Mouse (Mus musculus) limb, embryonic 13.5 days (tissue): ENCODE measurements around the gene Ecsit. TPM values are rescaled to one million over a fixed set of nuclear protein-coding genes. Genes with fewer than 3 reads are reported as not detected.
A peak's percentile ranks its signal among the peaks of the same experiment; 100 is the strongest.
"Not testable (repeated sequence)": the region's sequence is repeated elsewhere in the genome, so short reads cannot be mapped to it uniquely, and the experiment has no call there.

Experiments
- ATAC-seq: fragments of 200-750 bp; cut with Nextera tagmentation; 2 replicates; pipeline ENCODE4 v1.8.0; 2017; ENCODE audit warnings: low read depth, moderate number of reproducible peaks, moderate TSS enrichment; ENCODE audit not compliant: low FRiP score
- H3K27ac ChIP-seq: fragments of 300-500 bp; sonication (generic); 2 replicates; pipeline ENCODE4 v1.5.1; 2015; ENCODE audit warnings: inconsistent platforms, mild to moderate bottlenecking, moderate library complexity
- H3K27me3 ChIP-seq: fragments of 300-500 bp; sonication (generic); 2 replicates; pipeline ENCODE4 v1.6.1; 2015; ENCODE audit warnings: mild to moderate bottlenecking, inconsistent platforms
- H3K36me3 ChIP-seq: fragments of 300-500 bp; sonication (generic); 2 replicates; pipeline ENCODE4 v1.6.1; 2015; ENCODE audit warnings: inconsistent platforms, mild to moderate bottlenecking, moderate library complexity
- H3K4me1 ChIP-seq: fragments of 300-500 bp; sonication (generic); 2 replicates; pipeline ENCODE4 v1.6.1; 2015; ENCODE audit warnings: inconsistent platforms
- H3K4me2 ChIP-seq: fragments of 300-500 bp; sonication (generic); replicated peaks from 2 replicates; pipeline ENCODE4 v1.6.1; 2015; ENCODE audit warnings: inconsistent platforms, mild to moderate bottlenecking, moderate library complexity
- H3K4me3 ChIP-seq: fragments of 300-500 bp; sonication (generic); 2 replicates; pipeline ENCODE4 v1.5.1; 2015; ENCODE audit warnings: moderate library complexity, mild to moderate bottlenecking, inconsistent platforms
- H3K9ac ChIP-seq: fragments of 300-500 bp; sonication (generic); 2 replicates; pipeline ENCODE4 v1.6.1; 2015; ENCODE audit warnings: mild to moderate bottlenecking, inconsistent platforms
- H3K9me3 ChIP-seq: fragments of 300-500 bp; sonication (generic); 2 replicates; pipeline ENCODE4 v1.6.1; 2016; ENCODE audit warnings: inconsistent platforms
- WGBS: fragments of 180-500 bp; shearing (Covaris S2); methylation state at CpG from one replicate; pipeline ENCODE4 v1.1.7; 2015; 5-methylcytosine and 5-hydroxymethylcytosine counted together
- polyA plus RNA-seq: library from polyadenylated mRNA; unstranded; fragments of >200 nt; fragmentation: Nextera tagmentation; extraction: Ambion mirVana; gene quantifications from 2 replicates; pipeline ENCODE4 v1.2.1, GENCODE M21; 2015

Gene Ecsit
- polyA plus RNA-seq, 1 experiment from 2014 or later: 36.8 TPM

DNA sequence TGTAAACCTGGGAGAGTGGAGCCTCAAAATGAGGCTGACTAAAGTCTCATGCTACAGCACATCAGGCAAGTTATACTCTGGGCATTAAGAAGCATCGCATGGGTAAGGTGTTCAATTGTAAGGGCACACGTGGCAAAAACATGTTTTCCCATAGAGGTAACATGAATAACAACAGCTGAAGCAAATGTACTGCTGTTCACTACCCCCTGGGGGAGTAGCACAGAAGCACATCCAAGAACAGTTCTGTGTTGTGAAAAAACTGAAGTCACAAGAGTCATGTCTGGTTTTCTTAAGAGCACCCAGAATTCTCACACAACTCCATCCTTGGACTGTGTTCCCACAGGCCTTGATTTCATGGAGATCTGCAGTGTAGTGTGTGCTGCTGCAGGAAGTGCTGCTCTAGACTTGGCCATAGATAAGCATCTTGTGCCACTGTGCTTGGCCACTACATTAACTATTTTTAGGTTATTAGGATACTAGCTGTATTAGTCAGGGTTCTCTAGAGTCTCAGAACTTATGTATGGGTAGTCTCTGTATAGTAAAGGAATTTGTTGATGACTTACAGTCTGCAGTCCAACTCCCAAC is 1.9 kb upstream of the Ecsit start:
- 84% methylated on average over 2 of the region's 2 CpGs for WGBS
- 0 out of 2 replicates have a peak, but pooled peaks cover 7% of the 10 kb centered on the region for H3K36me3 ChIP-seq

DNA sequence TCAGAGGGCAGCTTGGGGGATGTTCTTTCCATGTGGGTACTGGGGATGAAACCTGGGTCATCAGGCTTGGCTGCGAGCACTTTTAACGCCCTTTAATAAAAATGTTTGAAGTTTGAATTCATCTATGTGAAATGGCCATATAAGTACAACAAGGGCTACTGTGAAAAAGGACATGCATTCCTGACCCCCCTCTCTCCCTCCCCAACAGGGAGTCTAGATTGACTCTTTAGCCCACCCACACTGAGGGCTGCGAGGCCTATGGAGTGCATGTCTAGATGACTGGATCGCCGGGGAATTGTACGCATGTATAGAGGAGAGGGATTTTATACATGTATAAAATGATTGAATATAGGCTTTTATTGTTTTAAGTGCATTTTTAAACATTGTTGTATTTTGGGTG is 774 bp upstream of the Ecsit start:
- peak overlapping the region; percentile 35; the same call in 1 of the 2 replicates for H3K27ac ChIP-seq
- peak overlapping the region; percentile 77 for H3K9ac ChIP-seq
- 79% methylated on average over 6 of the region's 6 CpGs for whole genome bisulfite sequencing
- no peak for ATAC-seq
- no peaks in the 10 kb centered on the region for H3K9me3 ChIP-seq
- H3K4me1 ChIP-seq: peaks cover 12% of the 10 kb centered on the region
- H3K4me3 ChIP-seq: peak overlapping the region; percentile 69
- no peaks in the 10 kb centered on the region for H3K27me3 ChIP-seq
- 0 out of 2 replicates have a peak, but pooled peaks cover 7% of the 10 kb centered on the region for H3K36me3 ChIP-seq
- H3K4me2 ChIP-seq: peak overlapping the region; percentile 85

More for the DNA sequence above, 1.9 kb upstream of the Ecsit start:
- Histone ChIP-seq H3K9me3 (no peaks in the 10 kb centered on the region), H3K4me2 (no peak overlapping the region), H3K9ac (no peak overlapping the region), H3K4me3 (no peak overlapping the region), H3K4me1 (peaks cover 12% of the 10 kb centered on the region), H3K27me3 (no peaks in the 10 kb centered on the region), H3K27ac (no peak overlapping the region)
- ATAC-seq: no peak

DNA sequence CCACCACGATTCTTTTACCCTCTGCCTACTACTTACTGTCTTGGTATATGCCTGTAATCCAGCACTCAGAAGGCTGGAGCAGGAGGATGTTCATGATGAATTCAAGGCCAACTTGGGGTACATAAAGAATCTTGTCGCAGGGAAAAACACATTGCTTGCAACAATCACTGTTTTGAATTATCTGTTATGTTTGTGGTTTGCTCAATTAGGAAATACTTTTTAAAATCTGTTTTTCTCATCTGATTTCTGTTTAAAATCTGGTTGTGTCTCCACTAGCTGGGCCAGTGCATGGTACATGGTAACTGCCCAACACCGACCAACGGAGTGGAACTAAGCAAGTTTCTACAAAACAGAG is 594 bp downstream of the Ecsit start:
- Histone ChIP-seq H3K4me2 (peak overlapping the region; percentile 85), H3K4me1 (peaks cover 12% of the 10 kb centered on the region), H3K9me3 (no peaks in the 10 kb centered on the region), H3K36me3 (peaks cover 14% of the 10 kb centered on the region; the same call in 1 of the 2 replicates), H3K27ac (no peak overlapping the region), H3K27me3 (no peaks in the 10 kb centered on the region), H3K9ac (peak overlapping the region; percentile 77), H3K4me3 (peak overlapping the region; percentile 69)
- ATAC-seq: no peak
- WGBS: 28% methylated on average over 4 of the region's 4 CpGs

DNA sequence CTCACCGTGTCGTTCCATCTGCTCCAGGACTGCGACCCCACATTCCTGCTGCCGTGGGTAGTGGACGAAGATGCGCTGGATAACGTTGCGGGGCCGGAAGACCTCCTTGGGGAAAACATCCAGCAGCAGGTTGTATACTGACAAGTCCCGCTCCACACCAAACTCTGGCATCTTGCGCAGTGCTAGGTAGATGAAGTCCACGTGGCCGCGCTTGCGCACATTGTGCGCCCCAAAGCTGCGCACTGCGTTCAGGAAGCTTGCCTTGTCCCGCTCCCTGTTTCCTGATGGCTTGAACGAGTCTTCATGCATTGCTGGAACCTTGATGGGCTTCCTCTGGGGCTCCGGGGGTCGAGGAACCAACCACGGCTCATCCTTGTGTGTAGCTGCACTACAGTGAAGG is 9.0 kb downstream of the Ecsit start:
- H3K4me3 ChIP-seq: no peak overlapping the region
- peaks cover 44% of the 10 kb centered on the region for H3K36me3 ChIP-seq
- peaks cover 4% of the 10 kb centered on the region; the same call in 1 of the 2 replicates for H3K4me1 ChIP-seq
- no peak overlapping the region for H3K4me2 ChIP-seq
- no peaks in the 10 kb centered on the region for H3K9me3 ChIP-seq
- no peak for ATAC-seq
- no peak overlapping the region for H3K9ac ChIP-seq
- no peaks in the 10 kb centered on the region for H3K27me3 ChIP-seq
- WGBS: 94% methylated on average over 23 of the region's 23 CpGs
- no peak overlapping the region for H3K27ac ChIP-seq

DNA sequence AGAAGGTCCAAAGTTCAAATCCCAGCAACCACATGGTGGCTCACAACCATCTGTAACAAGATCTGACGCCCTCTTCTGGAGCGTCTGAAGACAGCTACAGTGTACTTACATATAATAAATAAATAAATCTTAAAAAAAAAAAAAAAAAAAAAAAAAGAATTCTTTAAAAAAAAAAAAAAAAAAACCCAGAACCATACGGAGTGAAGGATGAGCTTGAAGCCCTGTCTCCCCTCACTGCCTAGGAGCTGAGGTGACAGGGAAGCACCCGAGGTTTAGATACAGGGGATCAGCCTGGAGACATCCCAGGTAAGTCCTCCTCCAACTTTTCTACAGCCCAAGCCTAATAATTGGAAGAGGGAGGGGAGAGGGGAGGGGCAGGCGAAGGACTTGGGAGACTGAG is 9.5 kb downstream of the Ecsit start:
- H3K27me3 ChIP-seq, H3K4me2 ChIP-seq, H3K4me1 ChIP-seq, H3K27ac ChIP-seq, ATAC-seq, H3K4me3 ChIP-seq, H3K9ac ChIP-seq, H3K9me3 ChIP-seq: not testable (repeated sequence)
- peaks cover 44% of the 10 kb centered on the region for H3K36me3 ChIP-seq
- WGBS: 70% methylated on average over 5 of the region's 5 CpGs

DNA sequence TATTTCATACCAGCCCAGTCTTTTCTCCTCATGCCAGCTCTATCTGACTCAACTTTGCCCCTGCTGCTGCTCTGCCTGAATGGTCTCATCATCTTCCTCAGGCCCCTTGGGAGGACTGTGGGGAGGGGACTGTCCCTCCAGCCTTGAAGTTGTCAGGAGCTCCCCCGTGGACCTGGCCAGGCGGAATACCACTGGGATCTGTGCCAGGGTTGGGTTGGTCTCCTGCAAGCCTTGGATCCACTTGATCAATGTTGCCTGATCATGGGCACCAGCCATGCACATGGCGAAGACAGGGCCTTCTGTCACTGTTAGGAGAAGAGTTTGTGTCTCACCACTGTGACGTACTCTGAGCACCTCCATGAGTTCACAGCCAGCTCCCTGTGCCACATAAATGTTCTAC is 13.0 kb downstream of the Ecsit start:
- Histone ChIP-seq H3K4me3 (no peak overlapping the region), H3K4me1 (peaks cover 13% of the 10 kb centered on the region), H3K36me3 (peaks cover 46% of the 10 kb centered on the region), H3K27me3 (no peaks in the 10 kb centered on the region), H3K27ac (no peak overlapping the region), H3K4me2 (peak overlapping the region; percentile 66), H3K9me3 (no peaks in the 10 kb centered on the region), H3K9ac (no peak overlapping the region)
- 94% methylated on average over 4 of the region's 4 CpGs for WGBS
- no peak for ATAC-seq

DNA sequence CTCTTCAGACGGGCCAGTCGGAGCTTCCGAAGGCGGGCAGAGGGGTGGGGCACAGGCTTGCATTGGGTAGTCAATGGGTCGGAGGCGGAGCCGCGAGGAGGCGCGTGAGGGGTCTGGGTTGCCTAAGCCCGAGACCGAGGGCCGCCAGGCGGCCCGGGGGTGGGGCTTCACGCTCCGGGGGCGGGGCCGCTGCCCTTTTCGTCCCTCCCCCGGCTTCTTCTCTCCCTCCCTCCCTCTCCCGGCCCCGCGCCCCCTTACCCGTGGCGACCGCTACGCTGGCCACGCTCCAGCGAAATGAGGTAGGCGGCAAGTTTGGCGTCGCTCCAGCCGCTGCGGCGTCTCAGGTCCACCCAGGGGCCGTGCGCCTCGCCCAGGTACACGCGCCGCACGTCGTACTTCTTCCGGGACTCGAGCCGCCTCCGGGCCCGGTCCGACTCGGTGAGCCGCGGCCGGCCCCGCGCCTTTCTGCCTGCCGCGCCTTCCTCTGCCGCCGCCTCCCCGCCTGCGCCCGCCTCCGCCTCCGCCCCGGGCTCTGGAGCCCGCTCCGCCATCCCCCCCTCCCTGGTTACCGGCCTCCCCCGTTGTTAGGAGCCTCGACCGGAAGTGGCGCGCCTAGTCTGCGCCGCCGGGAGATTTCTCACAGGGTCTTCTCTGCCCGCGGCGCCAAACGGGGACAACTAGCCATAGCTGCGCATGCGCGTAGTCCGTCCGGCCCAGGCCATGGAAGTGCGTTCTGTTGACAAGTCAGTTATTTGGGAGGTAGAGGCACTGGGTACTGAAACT is 14.3 kb downstream of the Ecsit start, which contains the start of the genes Gm49318 and Zfp653:
Gm49318 (minus strand) TSS at position 469 of the 783 bp plus-strand sequence.
Zfp653 (minus strand) TSS at position 586 of the 783 bp plus-strand sequence.
- ATAC-seq: peak; percentile 98
- H3K36me3 ChIP-seq: peaks cover 46% of the 10 kb centered on the region
- no peaks in the 10 kb centered on the region for H3K9me3 ChIP-seq
- peak within 1 kb of the TSS; percentile 96 for H3K27ac ChIP-seq
- under 1% methylated on average over 70 of the region's 87 CpGs for WGBS
- peak within 1 kb of the TSS; percentile 85 for H3K9ac ChIP-seq
- peaks cover 13% of the 10 kb centered on the region for H3K4me1 ChIP-seq
- peak within 1 kb of the TSS; percentile 66 for H3K4me2 ChIP-seq
- peak within 1 kb of the TSS; percentile 63 for H3K4me3 ChIP-seq
- H3K27me3 ChIP-seq: no peaks in the 10 kb centered on the region

DNA sequence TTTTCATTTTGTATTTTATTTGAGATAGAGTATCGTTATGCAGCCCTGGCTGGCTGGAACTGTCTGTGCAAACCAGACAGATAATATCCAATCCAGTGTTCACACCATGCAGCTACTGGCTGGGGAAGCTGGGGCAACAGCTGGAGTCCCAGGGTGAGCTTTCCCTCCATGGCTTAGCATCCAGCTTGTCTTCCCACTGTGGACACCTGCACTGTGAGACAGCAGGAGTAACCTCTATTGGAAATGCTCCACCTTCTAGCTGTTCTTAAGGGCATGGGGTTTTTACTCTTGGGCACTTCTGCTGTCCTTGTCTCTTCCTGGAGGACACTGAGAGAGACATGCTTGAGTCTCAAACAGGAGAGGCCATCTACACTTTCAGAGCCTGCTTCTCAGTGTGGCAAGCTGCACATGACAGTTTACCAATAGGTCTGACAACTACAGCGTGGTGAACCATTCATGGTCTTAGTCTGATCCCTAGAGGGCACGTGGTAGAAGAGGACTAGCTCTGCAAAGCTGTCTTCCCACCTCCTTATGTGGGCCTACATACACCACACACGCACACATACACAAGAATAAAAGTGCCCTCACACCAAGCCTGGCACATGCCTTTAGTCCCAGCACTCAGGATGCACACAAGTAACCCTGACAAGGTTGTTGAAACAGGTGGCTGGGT is 15.2 kb downstream of the Ecsit start:
- Histone ChIP-seq H3K4me1 (peaks cover 13% of the 10 kb centered on the region), H3K27me3 (no peaks in the 10 kb centered on the region), H3K36me3 (peaks cover 54% of the 10 kb centered on the region), H3K9me3 (no peaks in the 10 kb centered on the region), H3K9ac (peak overlapping the region; percentile 20; the same call in 1 of the 2 replicates), H3K4me2 (peak overlapping the region; percentile 66), H3K27ac (no peak overlapping the region), H3K4me3 (peak overlapping the region; percentile 63)
- ATAC-seq: 0 out of 2 replicates have a peak, but pooled peaks have one; percentile 1
- WGBS: 72% methylated on average over 4 of the region's 4 CpGs

DNA sequence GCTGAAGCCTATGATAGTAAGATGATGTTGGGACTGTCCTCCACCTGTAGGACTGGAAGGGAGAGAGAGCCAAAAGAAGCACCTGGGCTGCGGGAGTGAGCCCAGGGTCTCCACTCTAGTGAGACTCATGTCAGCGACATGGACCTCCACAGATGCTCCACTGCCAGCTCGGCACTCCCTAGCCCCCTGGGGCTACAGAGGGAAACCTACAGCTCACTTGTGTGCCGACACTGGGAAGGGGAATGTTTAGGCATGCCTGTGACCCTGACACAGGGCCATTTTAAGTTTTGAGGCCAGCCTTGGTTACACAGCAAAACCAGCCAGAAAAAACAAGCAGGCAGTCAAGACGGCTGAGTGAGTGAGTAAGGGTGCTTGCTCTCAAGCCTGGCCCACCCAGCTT is 18.0 kb downstream of the Ecsit start:
- H3K27ac ChIP-seq: no peak overlapping the region
- H3K27me3 ChIP-seq: no peaks in the 10 kb centered on the region
- peaks cover 11% of the 10 kb centered on the region for H3K4me1 ChIP-seq
- WGBS: 76% methylated on average over 5 of the region's 5 CpGs
- no peaks in the 10 kb centered on the region for H3K9me3 ChIP-seq
- ATAC-seq: no peak
- no peak overlapping the region for H3K9ac ChIP-seq
- H3K4me3 ChIP-seq: no peak overlapping the region
- H3K36me3 ChIP-seq: peaks cover 56% of the 10 kb centered on the region
- H3K4me2 ChIP-seq: no peak overlapping the region

DNA sequence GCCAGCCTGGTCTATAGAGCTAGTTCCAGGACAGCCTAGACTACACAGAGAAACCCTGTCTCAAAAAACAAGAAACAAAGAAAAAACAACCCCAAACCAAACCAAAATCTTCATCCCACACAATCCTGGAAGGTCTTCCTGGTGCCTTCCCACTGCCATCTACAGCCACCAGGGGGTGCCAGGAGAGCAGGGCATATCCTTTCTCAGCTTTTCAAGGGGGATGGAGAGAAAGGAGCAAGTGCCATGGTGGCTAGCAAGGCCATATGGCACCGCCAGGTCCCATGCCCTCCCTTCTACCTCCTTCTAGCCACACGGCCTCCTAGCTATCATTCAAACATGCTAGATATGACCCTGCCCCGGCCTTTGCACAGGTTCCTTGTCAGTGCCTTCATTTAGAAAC is 18.8 kb downstream of the Ecsit start:
- ATAC-seq: no peak
- H3K4me1 ChIP-seq: peaks cover 8% of the 10 kb centered on the region
- H3K27me3 ChIP-seq: no peaks in the 10 kb centered on the region
- no peak overlapping the region for H3K27ac ChIP-seq
- no peak overlapping the region for H3K9ac ChIP-seq
- H3K4me2 ChIP-seq: no peak overlapping the region
- WGBS: 65% methylated on average over 3 of the region's 3 CpGs
- H3K4me3 ChIP-seq: no peak overlapping the region
- peaks cover 62% of the 10 kb centered on the region for H3K36me3 ChIP-seq
- no peaks in the 10 kb centered on the region for H3K9me3 ChIP-seq

DNA sequence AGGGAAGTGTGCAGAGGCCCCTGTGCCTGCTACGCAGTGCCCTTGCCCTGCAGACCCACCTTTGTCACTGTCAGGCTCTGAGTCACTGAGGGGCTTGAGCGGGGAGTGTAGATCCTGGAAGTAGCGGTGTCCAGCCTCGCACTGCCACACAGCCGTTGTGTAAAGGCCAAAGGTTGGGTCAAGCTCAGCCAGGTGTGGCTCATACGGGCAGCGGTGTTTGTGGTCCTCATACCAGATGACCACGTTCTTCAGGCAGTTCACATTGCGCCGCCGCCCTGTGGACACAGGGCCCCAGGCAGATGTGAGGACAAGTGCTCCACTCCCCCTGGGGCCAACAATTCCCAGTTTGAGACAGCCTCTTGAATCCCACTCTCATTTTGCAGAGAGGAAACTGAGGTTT is 19.6 kb downstream of the Ecsit start:
- H3K4me1 ChIP-seq: peaks cover 8% of the 10 kb centered on the region
- WGBS: 95% methylated on average over 11 of the region's 11 CpGs
- no peaks in the 10 kb centered on the region for H3K27me3 ChIP-seq
- H3K9ac ChIP-seq: no peak overlapping the region
- no peaks in the 10 kb centered on the region for H3K9me3 ChIP-seq
- no peak overlapping the region for H3K27ac ChIP-seq
- peaks cover 69% of the 10 kb centered on the region for H3K36me3 ChIP-seq
- ATAC-seq: no peak
- H3K4me3 ChIP-seq: no peak overlapping the region
- H3K4me2 ChIP-seq: no peak overlapping the region

DNA sequence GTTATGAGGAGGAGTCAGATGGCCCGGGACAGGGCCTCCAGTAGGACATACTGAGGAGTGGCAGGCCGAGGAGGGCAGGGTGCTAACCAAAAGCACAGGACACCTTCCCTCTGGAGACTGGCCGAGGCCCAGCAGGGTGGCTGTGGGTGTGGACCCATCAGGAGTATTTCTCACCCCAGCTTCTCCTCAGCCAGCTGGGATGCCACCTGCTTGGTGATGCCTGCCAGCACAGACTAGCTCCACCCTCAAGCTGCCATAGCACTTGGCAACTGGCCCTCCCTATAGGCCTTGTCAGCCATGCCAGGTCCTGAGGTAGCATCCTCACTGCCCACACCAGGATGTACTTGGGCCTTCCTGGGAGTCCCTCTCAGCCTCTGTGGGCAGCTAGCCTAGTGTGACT is 20.9 kb downstream of the Ecsit start:
- peaks cover 77% of the 10 kb centered on the region for H3K36me3 ChIP-seq
- H3K27me3 ChIP-seq: no peaks in the 10 kb centered on the region
- no peak for ATAC-seq
- no peak overlapping the region for H3K4me3 ChIP-seq
- H3K4me1 ChIP-seq: no peaks in the 10 kb centered on the region
- no peak overlapping the region for H3K9ac ChIP-seq
- no peak overlapping the region for H3K4me2 ChIP-seq
- H3K27ac ChIP-seq: no peak overlapping the region
- peaks cover 2% of the 10 kb centered on the region; the same call in 1 of the 2 replicates for H3K9me3 ChIP-seq
- 81% methylated on average over 3 of the region's 3 CpGs for WGBS
